7 mouse cellular contexts compared by ENCODE assay signal in genomic region chr14:120224202-120224846, GRCm38 (mm10). TPM values are rescaled to one million over a fixed set of nuclear protein-coding genes. Genes with fewer than 3 reads are reported as not detected.
DNase-seq lines count a peak whose midpoint lies in the region; ATAC-seq lines count a peak whose summit lies in the region.

No protein-coding gene starts in this region.

- no peaks in the 10 kb centered on the region for H3K36me3 ChIP-seq in limb, embryonic 11.5 days (ENCODE audit: control insufficient read depth, insufficient read depth, low read length)
- no peaks in the 10 kb centered on the region for H3K36me3 ChIP-seq in limb, embryonic 10.5 days

- peaks cover 3% of the 10 kb centered on the region; the same call in 1 of the 2 replicates for H3K4me1 ChIP-seq in limb, embryonic 11.5 days (ENCODE audit: control insufficient read depth, insufficient read depth, low read length)
- peaks cover 16% of the 10 kb centered on the region for H3K4me1 ChIP-seq in limb, embryonic 10.5 days

- H3K27me3 ChIP-seq in limb, embryonic 11.5 days (ENCODE audit: control insufficient read depth, insufficient read depth, low read length): no peaks in the 10 kb centered on the region
- H3K27me3 ChIP-seq in limb, embryonic 10.5 days (ENCODE audit: low read depth, poor library complexity, severe bottlenecking): no peaks in the 10 kb centered on the region

- peak; percentile 13; the same call in 1 of the 2 replicates for ATAC-seq in limb, embryonic 11.5 days (ENCODE audit: insufficient number of reproducible peaks, low FRiP score, low TSS enrichment, low read depth)

- DNase-seq in limb, embryonic 11.5 days (ENCODE audit: low spot score): peak; percentile 28
- DNase-seq in limb, embryonic 10.5 days (ENCODE audit: low spot score): no peak
- peak; percentile 36 for DNase-seq in fibroblast of lung, adult 2 months (ENCODE audit: low read depth)
- DNase-seq in kidney, postnatal 25 days: peak; percentile 37 to 46
- peak; percentile 93 for DNase-seq in retina, postnatal 1 day
- DNase-seq in adrenal gland, adult 2 months: no peak
- DNase-seq in adrenal gland, postnatal 25 days: no peak

- WGBS in limb, embryonic 11.5 days: 56% methylated on average over 6 of the region's 6 CpGs
- WGBS in limb, embryonic 10.5 days: 73% methylated on average over 6 of the region's 6 CpGs

- no peak overlapping the region for H3K4me2 ChIP-seq in limb, embryonic 11.5 days (ENCODE audit: low read depth, severe bottlenecking)

- no peak overlapping the region for H3K4me3 ChIP-seq in limb, embryonic 11.5 days (ENCODE audit: low read depth, low read length)
- no peak overlapping the region for H3K4me3 ChIP-seq in limb, embryonic 10.5 days

- H3K9me3 ChIP-seq in limb, embryonic 11.5 days (ENCODE audit: control insufficient read depth, low read length): no peaks in the 10 kb centered on the region
- no peaks in the 10 kb centered on the region for H3K9me3 ChIP-seq in limb, embryonic 10.5 days (replicated peaks)

- peak overlapping the region; percentile 9; the same call in 1 of the 2 replicates for H3K9ac ChIP-seq in limb, embryonic 11.5 days (ENCODE audit: low read length)

- H3K27ac ChIP-seq in limb, embryonic 11.5 days (replicated peaks; ENCODE audit: low read depth, low read length): no peak overlapping the region
- no peak overlapping the region for H3K27ac ChIP-seq in limb, embryonic 10.5 days

RNA-seq across cellular contexts. Expression of gene Mbnl2, which starts 51.1 kb away (rescaled TPM):
- polyA plus RNA-seq in limb, embryonic 11.5 days (2014; fragmentation: Nextera tagmentation; extraction: Ambion mirVana): 62.1 and 64.9 TPM in 2 replicates
- 33.8 and 45.5 TPM in 2 replicates for polyA plus RNA-seq in limb, embryonic 10.5 days (2016; fragmentation: Nextera tagmentation; extraction: Ambion mirVana)
- total RNA-seq in adrenal gland, adult 2 months (2021): 100 to 1,000 TPM; 219 to 232 TPM
- 68.6 and 109 TPM in 2 replicates for polyA plus RNA-seq in adrenal gland, adult 2 months (2012; rRNA removed)
- total RNA-seq in adrenal gland, postnatal 25 days (2021): 202 and 226 TPM in 2 replicates

Comparison
In these comparisons a context has a peak if more than half of its experiments do, and no peak if none do; other contexts are left out.
1. DNase-seq: peak in limb, embryonic 11.5 days (single experiment), fibroblast of lung, adult 2 months (single experiment), kidney, postnatal 25 days (2 of 2) and retina, postnatal 1 day (single experiment); none in limb, embryonic 10.5 days (single experiment), adrenal gland, adult 2 months (single experiment) and adrenal gland, postnatal 25 days (single experiment).